Mouse (Mus musculus) urinary bladder, postnatal 25 days (tissue): ENCODE data around the gene Fggy.
A peak's percentile ranks its signal among the peaks of the same experiment; 100 is the strongest.

Experiments used
- DNase-seq: peaks from one replicate; pipeline ENCODE4 v3.0.0; 2022; ENCODE audit warnings: low spot score

The Fggy gene

GRCm38 (mm10) chr4:95861741-95862155 is 304.4 kb downstream of the Fggy start:
- peak; percentile 8 for DNase-seq

- DNase-seq, result no peak
Observed at GRCm38 (mm10) chr4:95862276-95862675, 305.0 kb downstream of the Fggy start.

GRCm38 (mm10) chr4:95862781-95863499 is 305.6 kb downstream of the Fggy start:
- no peak for DNase-seq

GRCm38 (mm10) chr4:95863500-95863803 is 306.1 kb downstream of the Fggy start:
- no peak for DNase-seq

GRCm38 (mm10) chr4:95865251-95865650 is 307.9 kb downstream of the Fggy start:
- DNase-seq, result no peak

GRCm38 (mm10) chr4:95865882-95866281 is 308.6 kb downstream of the Fggy start:
- no peak for DNase-seq

GRCm38 (mm10) chr4:95867103-95867502 is 309.8 kb downstream of the Fggy start:
- DNase-seq, result no peak

- no peak for DNase-seq
Observed at GRCm38 (mm10) chr4:95868348-95868747, 311.0 kb downstream of the Fggy start.

- DNase-seq, result peak; percentile 55
Observed at GRCm38 (mm10) chr4:95871216-95871881, 314.0 kb downstream of the Fggy start.

GRCm38 (mm10) chr4:95875896-95876295 is 318.6 kb downstream of the Fggy start:
- no peak for DNase-seq

- no peak for DNase-seq
Observed at GRCm38 (mm10) chr4:95877436-95877835, 320.1 kb downstream of the Fggy start.

GRCm38 (mm10) chr4:95881751-95882350 is 324.5 kb downstream of the Fggy start:
- DNase-seq, result no peak

GRCm38 (mm10) chr4:95884184-95885145 is 327.2 kb downstream of the Fggy start:
- DNase-seq, result no peak

- no peak for DNase-seq
Observed at GRCm38 (mm10) chr4:95895199-95895754, 338.0 kb downstream of the Fggy start.

- no peak for DNase-seq
Observed at GRCm38 (mm10) chr4:95896571-95896970, 339.3 kb downstream of the Fggy start.

GRCm38 (mm10) chr4:95897236-95897874 is 340.0 kb downstream of the Fggy start:
- no peak for DNase-seq

GRCm38 (mm10) chr4:95898714-95899113 is 341.4 kb downstream of the Fggy start:
- DNase-seq, result no peak

GRCm38 (mm10) chr4:95899926-95900712 is 342.8 kb downstream of the Fggy start:
- no peak for DNase-seq

GRCm38 (mm10) chr4:95900815-95901214 is 343.5 kb downstream of the Fggy start:
- DNase-seq, result no peak

GRCm38 (mm10) chr4:95906141-95906540 is 348.8 kb downstream of the Fggy start:
- no peak for DNase-seq
